Mouse (Mus musculus) CH12.LX (cell line): Measurements from ENCODE around the gene Wfdc21. TPM values are rescaled to one million over a fixed set of nuclear protein-coding genes. Genes with fewer than 3 reads are reported as not detected.

Experiments used
- DNase-seq: peaks from one replicate; pipeline ENCODE4 v3.0.0-alpha.2; 2013; ENCODE audit errors: extremely low read depth
- H3K27ac ChIP-seq: 2 replicates; pipeline ENCODE4 v1.5.1; 2012; ENCODE audit warnings: low read depth, mild to moderate bottlenecking, control low read depth, moderate library complexity; ENCODE audit not compliant: insufficient read depth
- H3K27me3 ChIP-seq: replicated peaks from 2 replicates; pipeline ENCODE3; 2012; ENCODE audit warnings: inconsistent platforms
- H3K36me3 ChIP-seq, 2 experiments: replicated peaks in 1 of 2; 2 replicates each; pipeline versions ENCODE3 to v1.6.1; 2012; ENCODE audit warnings: inconsistent platforms in 1 of 2, low read length in 1 of 2, mild to moderate bottlenecking in 1 of 2, mixed read lengths in 1 of 2, moderate library complexity in 1 of 2; ENCODE audit not compliant: control insufficient read depth in 1 of 2, insufficient read depth in 1 of 2
- H3K4me1 ChIP-seq, 2 experiments: 2 replicates each; pipeline ENCODE4 v1.6.1; 2012; ENCODE audit warnings: inconsistent platforms in 1 of 2, moderate library complexity in 1 of 2; ENCODE audit not compliant: insufficient read depth in 2 of 2, control insufficient read depth in 1 of 2
- H3K4me2 ChIP-seq: 2 replicates; pipeline ENCODE4 v1.6.1; 2012; ENCODE audit warnings: low read depth, mild to moderate bottlenecking, control low read depth; ENCODE audit not compliant: poor library complexity, insufficient read depth, severe bottlenecking
- H3K4me3 ChIP-seq, 3 experiments: fragments of 150-350 bp in 1 of 3; sonication (generic) in 1 of 3; replicated peaks in 1 of 3; 2 replicates each; pipeline versions ENCODE3 to v1.5.1; 2011 to 2012; ENCODE audit warnings: low read depth in 2 of 3, low read length in 2 of 3, mild to moderate bottlenecking in 2 of 3, moderate library complexity in 2 of 3, control low read depth in 1 of 3, improper control_type of control experiment in 1 of 3, inconsistent platforms in 1 of 3, mixed read lengths in 1 of 3; ENCODE audit not compliant: poor library complexity in 1 of 3
- H3K79me2 ChIP-seq: replicated peaks from 2 replicates; pipeline ENCODE4 v1.6.1; 2012; ENCODE audit warnings: mild to moderate bottlenecking, moderate library complexity; ENCODE audit not compliant: control insufficient read depth, poor library complexity, insufficient read depth, severe bottlenecking; ENCODE audit errors: extremely low read depth
- H3K9ac ChIP-seq: 2 replicates; pipeline ENCODE4 v1.6.1; 2012; ENCODE audit warnings: low read depth, mild to moderate bottlenecking, control low read depth, moderate library complexity; ENCODE audit not compliant: insufficient read depth
- H3K9me3 ChIP-seq: replicated peaks from 2 replicates; pipeline ENCODE3; 2012; ENCODE audit warnings: low read length, inconsistent platforms, mixed read lengths
- BHLHE40 ChIP-seq: IDR thresholded peaks from 2 replicates; pipeline ENCODE4 v1.6.1; 2011; ENCODE audit warnings: mild to moderate bottlenecking, low read depth, low read length, improper control_type of control experiment
- CHD1 ChIP-seq: IDR thresholded peaks from 2 replicates; pipeline ENCODE4 v1.6.1; 2012; ENCODE audit warnings: low read depth, low read length, improper control_type of control experiment, inconsistent platforms
- CTCF ChIP-seq, 2 experiments: IDR thresholded peaks in 1 of 2; conservative IDR thresholded peaks in 1 of 2; 2 replicates each; pipeline ENCODE4 v1.5.1; 2011 to 2012; ENCODE audit warnings: low read depth in 2 of 2, low read length in 2 of 2, improper control_type of control experiment in 1 of 2, inconsistent platforms in 1 of 2, mild to moderate bottlenecking in 1 of 2, moderate library complexity in 1 of 2
- EP300 ChIP-seq: IDR thresholded peaks from 2 replicates; pipeline ENCODE4 v1.6.1; 2011; ENCODE audit warnings: low read length, improper control_type of control experiment
- GABPA ChIP-seq: IDR thresholded peaks from 2 replicates; pipeline ENCODE4 v1.6.1; 2012; ENCODE audit warnings: low read depth, low read length, improper control_type of control experiment, inconsistent platforms; ENCODE audit not compliant: insufficient replicate concordance
- HCFC1 ChIP-seq: IDR thresholded peaks from 2 replicates; pipeline ENCODE4 v1.6.1; 2012; ENCODE audit warnings: low read depth, mild to moderate bottlenecking, inconsistent platforms, low read length, improper control_type of control experiment
- IRF4 ChIP-seq: IDR thresholded peaks from 2 replicates; pipeline ENCODE4 v1.6.1; 2014; ENCODE audit warnings: low read depth, mild to moderate bottlenecking, inconsistent platforms, low read length, improper control_type of control experiment
- JUN ChIP-seq: IDR thresholded peaks from 2 replicates; pipeline ENCODE4 v1.6.1; 2011; ENCODE audit warnings: low read depth, mild to moderate bottlenecking, low read length, improper control_type of control experiment, moderate library complexity; ENCODE audit not compliant: insufficient read depth
- JUND ChIP-seq: conservative IDR thresholded peaks from 2 replicates; pipeline ENCODE4 v1.6.1; 2011; ENCODE audit warnings: low read depth, low read length, improper control_type of control experiment
- KAT2A ChIP-seq: IDR thresholded peaks from 2 replicates; pipeline ENCODE4 v1.6.1; 2012; ENCODE audit warnings: low read length, improper control_type of control experiment, inconsistent platforms; ENCODE audit not compliant: insufficient replicate concordance
- MAFK ChIP-seq: IDR thresholded peaks from 2 replicates; pipeline ENCODE4 v1.6.1; 2011; ENCODE audit warnings: low read length, improper control_type of control experiment; ENCODE audit not compliant: insufficient replicate concordance
- MAZ ChIP-seq: IDR thresholded peaks from 2 replicates; pipeline ENCODE4 v1.6.1; 2012; ENCODE audit warnings: low read depth, mild to moderate bottlenecking, inconsistent platforms, low read length, improper control_type of control experiment, moderate library complexity
- MEF2A ChIP-seq: IDR thresholded peaks from 2 replicates; pipeline ENCODE4 v1.6.1; 2014; ENCODE audit warnings: low read depth, mild to moderate bottlenecking, inconsistent platforms, low read length, improper control_type of control experiment, borderline replicate concordance
- MYC ChIP-seq: IDR thresholded peaks from 2 replicates; pipeline ENCODE4 v1.6.1; 2011; ENCODE audit warnings: low read depth, mild to moderate bottlenecking, improper control_type of control experiment, low read length
- NELFE ChIP-seq: IDR thresholded peaks from 2 replicates; pipeline ENCODE4 v1.6.1; 2011; ENCODE audit warnings: low read depth, low read length, improper control_type of control experiment
- NRF1 ChIP-seq: IDR thresholded peaks from 2 replicates; pipeline ENCODE4 v1.6.1; 2014; ENCODE audit warnings: low read depth, mild to moderate bottlenecking, inconsistent platforms, low read length, improper control_type of control experiment, moderate library complexity
- POLR2A ChIP-seq: IDR thresholded peaks from 2 replicates; pipeline ENCODE4 v1.6.1; 2011; ENCODE audit warnings: low read depth, mild to moderate bottlenecking, improper control_type of control experiment, low read length
- POLR2AphosphoS2 ChIP-seq: IDR thresholded peaks from 2 replicates; pipeline ENCODE4 v1.6.1; 2011; ENCODE audit warnings: low read depth, low read length, improper control_type of control experiment
- RAD21 ChIP-seq: IDR thresholded peaks from 2 replicates; pipeline ENCODE4 v1.6.1; 2011; ENCODE audit warnings: low read depth, mild to moderate bottlenecking, low read length, improper control_type of control experiment, moderate library complexity
- RCOR1 ChIP-seq: conservative IDR thresholded peaks from 2 replicates; pipeline ENCODE4 v1.6.1; 2012; ENCODE audit warnings: low read depth, mild to moderate bottlenecking, inconsistent platforms, low read length, improper control_type of control experiment
- SIN3A ChIP-seq: IDR thresholded peaks from 2 replicates; pipeline ENCODE4 v1.6.1; 2012; ENCODE audit warnings: low read length, improper control_type of control experiment, inconsistent platforms
- SMC3 ChIP-seq: IDR thresholded peaks from 2 replicates; pipeline ENCODE4 v1.6.1; 2011; ENCODE audit warnings: low read depth, low read length, improper control_type of control experiment
- TCF12 ChIP-seq: IDR thresholded peaks from 2 replicates; pipeline ENCODE4 v1.6.1; 2014; ENCODE audit warnings: low read depth, mild to moderate bottlenecking, inconsistent platforms, low read length, improper control_type of control experiment
- ZC3H11A ChIP-seq: IDR thresholded peaks from 2 replicates; pipeline ENCODE4 v1.6.1; 2012; ENCODE audit warnings: low read depth, mild to moderate bottlenecking, inconsistent platforms, low read length, improper control_type of control experiment
- dilution Hi-C: fragments of 300-500 bp; cut with MboI; formaldehyde crosslinking; loops from 2 replicates; pipeline ENCODE4 v1.14.3; 2020; ENCODE audit warnings: low sequenced_read_pairs; ENCODE audit not compliant: extremely low pct_unique_long_range_greater_than_20kb, extremely low pct_ligation_motif_present
- in situ Hi-C: fragments of 300-500 bp; cut with MboI; formaldehyde crosslinking; loops from 3 replicates; pipeline ENCODE4 v1.14.3; 2019; ENCODE audit warnings: low sequenced_read_pairs, low pct_ligation_motif_present, low pct_unique_long_range_greater_than_20kb, mixed read lengths
- polyA plus RNA-seq: library from polyadenylated mRNA; unstranded; fragments of >175 nt; gene quantifications from 2 replicates; pipeline ENCODE4 v1.2.1, GENCODE M21; 2012; ENCODE audit warnings: low read depth; ENCODE audit not compliant: insufficient read length
- total RNA-seq, 2 experiments: library from RNA; depleted of rRNA; stranded (reverse); fragments of 300-350 nt in 1 of 2; fragments of >200 nt in 1 of 2; gene quantifications; 2 replicates each; pipeline ENCODE4 v1.2.3; 2012 to 2014

Wfdc21 gene
- total and polyA plus RNA-seq, 3 experiments: 1.6 to 14.7 (median 2.6) TPM

- dilution Hi-C loops: no loop called here
- TF ChIP-seq IRF4: no peak
- TF ChIP-seq SIN3A: no peak
- TF ChIP-seq BHLHE40: no peak
- TF ChIP-seq TCF12: no peak
- TF ChIP-seq NRF1: no peak
- TF ChIP-seq MYC: 0 out of 2 replicates have a peak, but pooled peaks have one; percentile 32
- TF ChIP-seq JUN: no peak
- no peak for TF ChIP-seq POLR2A
- peak; percentile 34 to 61; a peak in 3 of 4 replicates for TF ChIP-seq CTCF (conservative IDR thresholded peaks at IDR 0.05 in 1 of 2, IDR thresholded peaks at IDR 0.05 in 1 of 2; ENCODE audit: low read depth in 2 of 2, low read length in 2 of 2)
- TF ChIP-seq NELFE: no peak
- TF ChIP-seq RCOR1: no peak
- no peak for TF ChIP-seq MAFK
- no peak for TF ChIP-seq JUND
- no peak for TF ChIP-seq HCFC1
- no peak for TF ChIP-seq GABPA
- no peak for TF ChIP-seq ZC3H11A
- TF ChIP-seq POLR2AphosphoS2: no peak
- no peak for TF ChIP-seq MAZ
- TF ChIP-seq KAT2A: no peak
- TF ChIP-seq MEF2A: no peak
- TF ChIP-seq RAD21: peak; percentile 56
- TF ChIP-seq CHD1: no peak
- peak; percentile 38 for TF ChIP-seq SMC3
- no peak for TF ChIP-seq EP300
Observed at GRCm38 (mm10) chr11:83733071-83733640, 13.6 kb upstream of the Wfdc21 start.

More at GRCm38 (mm10) chr11:83733071-83733640, 13.6 kb upstream of the Wfdc21 start:
- H3K4me2 ChIP-seq: no peak overlapping the region
- no peaks in the 10 kb centered on the region for H3K27me3 ChIP-seq
- H3K9ac ChIP-seq: no peak overlapping the region
- no peak overlapping the region for H3K27ac ChIP-seq
- H3K79me2 ChIP-seq: no peaks in the 10 kb centered on the region
- peaks cover 16% of the 10 kb centered on the region for H3K9me3 ChIP-seq
- H3K36me3 ChIP-seq: no peaks in the 10 kb centered on the region
- no peak overlapping the region for H3K4me3 ChIP-seq
- peaks cover 20 to 38% of the 10 kb centered on the region in 2 experiments for H3K4me1 ChIP-seq
- in situ Hi-C loops: loop anchor here (10.0 kb wide), 1 partner anchor 288 kb away; no protein-coding TSS in a partner anchor
- peak; percentile 55 for DNase-seq
